Mouse (Mus musculus) cerebellum, postnatal 14 days (tissue): ENCODE results near the gene Lama5.

ENCODE experiments used
- DNase-seq, 2 experiments: peaks; one replicate each; pipeline ENCODE4 v3.0.0; 2021; ENCODE audit warnings: mixed read lengths in 2 of 2

The Lama5 gene

DNA sequence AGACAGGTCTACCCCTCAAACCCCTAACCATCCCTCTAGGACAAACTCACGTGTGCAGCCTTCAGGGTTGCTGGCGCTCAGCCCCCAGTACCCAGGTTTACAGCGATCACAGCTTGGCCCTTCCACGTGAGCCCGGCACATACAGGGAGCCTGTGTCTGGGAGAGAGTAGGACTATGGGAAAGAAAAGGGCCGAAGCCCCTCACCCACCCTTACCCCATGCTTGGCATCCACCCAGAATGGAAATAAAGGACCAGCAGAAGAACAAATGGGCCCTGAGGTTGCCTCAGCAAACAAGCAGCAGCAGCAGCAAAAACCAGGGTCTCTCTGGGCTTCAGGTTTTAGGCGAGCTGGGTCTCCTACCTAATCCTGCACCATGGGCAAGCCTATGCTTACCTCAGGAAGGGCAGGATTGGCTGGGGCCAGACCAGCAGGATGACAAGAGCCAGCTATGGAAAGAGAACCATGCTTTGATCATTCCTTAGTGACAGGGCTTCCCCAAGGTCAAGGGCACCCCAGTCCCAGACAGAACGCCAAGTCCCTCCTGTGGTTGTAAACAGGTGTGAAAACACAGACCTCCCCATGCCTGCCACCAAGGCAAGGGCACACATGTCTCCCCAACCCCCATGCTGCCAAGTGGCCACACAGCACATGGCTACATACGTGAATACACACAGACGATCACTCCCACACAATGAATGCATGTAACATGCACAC, 28.2 kb downstream of the Lama5 start:
- DNase-seq = no peak

GRCm38 (mm10) chr2:180196610-180197322, 28.9 kb downstream of the Lama5 start:
- no peak for DNase-seq

DNA sequence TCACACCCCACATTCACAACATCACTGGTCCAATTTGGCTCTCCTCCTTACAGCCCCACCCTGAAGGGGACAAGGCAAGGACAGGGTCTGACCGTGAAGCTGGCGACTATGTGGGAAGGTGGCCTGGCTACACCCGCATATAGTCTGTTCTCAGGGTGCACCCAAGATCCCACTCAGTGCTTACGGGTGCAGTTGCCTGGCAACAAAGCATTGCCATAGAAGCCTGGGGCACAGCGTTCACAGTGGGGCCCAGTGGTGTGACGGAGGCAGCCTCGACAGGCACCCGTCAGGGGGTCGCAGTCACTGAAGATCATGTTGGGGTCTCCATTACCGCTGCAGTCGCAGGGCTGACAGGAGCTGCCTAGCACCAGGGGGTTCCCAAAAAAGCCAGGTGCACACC, 38.3 kb downstream of the Lama5 start:
- DNase-seq = no peak

DNA sequence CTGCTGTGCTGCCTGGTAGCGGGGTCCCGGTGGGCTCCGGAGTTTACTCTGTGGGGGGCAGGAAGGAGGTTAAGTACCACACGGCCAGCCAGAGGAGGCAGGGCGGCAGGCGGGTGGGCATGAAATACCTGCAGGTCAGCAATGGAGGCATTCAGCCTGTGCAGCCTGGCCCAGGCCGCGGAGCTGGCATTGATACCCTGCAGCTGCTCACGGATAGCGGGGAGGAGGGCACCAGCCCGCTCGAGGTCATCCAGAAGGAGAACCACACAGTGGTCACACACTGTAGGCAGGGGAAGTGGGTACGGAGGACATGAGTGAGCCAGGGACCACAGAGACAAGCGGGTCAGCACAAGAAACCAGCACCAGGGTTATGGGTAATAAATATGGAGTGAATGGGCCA, 40.0 kb downstream of the Lama5 start:
- no peak for DNase-seq

- DNase-seq = no peak
Observed at GRCm38 (mm10) chr2:180184752-180185109, 40.9 kb downstream of the Lama5 start.

GRCm38 (mm10) chr2:180184011-180184751, 41.5 kb downstream of the Lama5 start:
- DNase-seq = peak; percentile 57 to 68

GRCm38 (mm10) chr2:180181542-180181941, 44.1 kb downstream of the Lama5 start:
- DNase-seq = no peak

GRCm38 (mm10) chr2:180175725-180176124, 49.9 kb downstream of the Lama5 start:
- DNase-seq = no peak

DNA sequence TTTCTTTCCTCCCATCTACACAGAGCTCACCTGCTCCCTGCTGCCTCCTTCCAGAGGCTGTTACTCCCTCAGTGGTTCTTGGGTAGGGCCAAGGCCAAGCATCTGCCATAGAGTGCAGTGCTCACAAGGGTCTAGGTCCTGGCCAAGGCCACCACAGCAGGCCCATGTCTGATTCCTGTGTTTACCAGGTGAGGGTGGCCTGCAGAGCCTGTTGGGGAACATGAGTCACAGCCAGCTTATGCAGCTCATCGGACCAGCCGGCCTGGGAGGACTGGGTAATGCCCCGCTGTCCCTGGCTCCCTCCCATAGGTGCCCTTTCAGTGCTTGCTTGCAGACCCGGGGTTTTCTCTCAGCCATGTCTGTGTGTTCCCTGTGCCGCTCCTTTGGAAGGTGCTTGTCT, 51.5 kb downstream of the Lama5 start:
- no peak for DNase-seq

GRCm38 (mm10) chr2:180173711-180174110, 51.9 kb downstream of the Lama5 start:
- DNase-seq = peak; percentile 40 to 53

DNA sequence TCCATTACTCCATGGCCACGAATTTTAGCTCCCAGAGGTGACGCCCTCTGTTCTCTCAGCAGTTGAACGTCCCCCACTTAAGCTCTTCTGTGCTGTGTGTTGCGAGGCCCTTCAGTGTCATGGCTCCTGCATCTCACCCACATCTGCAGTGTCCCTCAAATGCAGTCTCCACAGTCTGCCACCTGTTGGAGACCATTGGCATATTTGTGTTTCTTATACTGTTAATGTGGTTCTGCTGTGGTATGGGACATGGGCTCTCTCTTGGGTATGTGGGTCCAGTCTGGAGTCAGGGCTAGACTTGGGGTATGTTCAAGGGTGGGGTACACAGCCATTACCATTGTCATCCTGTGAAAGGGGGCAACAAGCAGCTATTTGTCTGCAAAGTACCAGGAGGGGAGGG, 52.5 kb downstream of the Lama5 start:
- DNase-seq = no peak

GRCm38 (mm10) chr2:180172152-180172551, 53.5 kb downstream of the Lama5 start:
- DNase-seq = peak; percentile 42 to 62

DNA sequence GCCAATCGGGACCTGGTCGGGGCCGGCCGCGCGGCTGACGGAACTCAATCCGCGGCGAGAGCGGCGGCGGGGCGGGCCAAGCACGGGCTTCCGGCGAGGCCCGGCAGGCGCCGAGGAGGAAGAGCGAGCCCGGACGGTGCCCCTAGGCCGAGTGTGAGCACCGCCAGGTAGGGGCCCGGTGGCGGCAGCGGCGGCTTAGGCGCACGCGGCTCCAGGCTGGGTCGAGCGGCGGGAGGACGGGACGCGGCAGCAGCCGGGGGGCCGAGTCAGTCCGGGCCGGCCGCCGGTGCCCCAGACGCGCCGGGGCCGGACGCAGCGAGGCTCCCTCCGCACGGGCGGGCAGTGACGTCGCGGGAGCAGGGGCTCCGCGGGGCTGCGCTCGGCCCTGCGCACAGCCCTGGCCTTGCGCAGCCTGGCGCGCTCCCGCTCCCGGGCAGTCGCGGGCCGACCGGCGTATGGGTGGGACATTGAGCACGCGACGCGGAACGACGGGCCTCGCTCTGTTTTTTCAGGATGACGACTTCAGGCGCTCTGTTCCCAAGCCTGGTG, 54.1 kb downstream of the Lama5 start:
- no peak for DNase-seq

GRCm38 (mm10) chr2:180170806-180171521, 54.7 kb downstream of the Lama5 start, which contains the start of gene Adrm1:
TSS of gene Adrm1 (plus strand) at chr2:180171485.
- peak; percentile 98 to 99 for DNase-seq

GRCm38 (mm10) chr2:180170151-180170805, 55.4 kb downstream of the Lama5 start:
- DNase-seq = no peak

DNA sequence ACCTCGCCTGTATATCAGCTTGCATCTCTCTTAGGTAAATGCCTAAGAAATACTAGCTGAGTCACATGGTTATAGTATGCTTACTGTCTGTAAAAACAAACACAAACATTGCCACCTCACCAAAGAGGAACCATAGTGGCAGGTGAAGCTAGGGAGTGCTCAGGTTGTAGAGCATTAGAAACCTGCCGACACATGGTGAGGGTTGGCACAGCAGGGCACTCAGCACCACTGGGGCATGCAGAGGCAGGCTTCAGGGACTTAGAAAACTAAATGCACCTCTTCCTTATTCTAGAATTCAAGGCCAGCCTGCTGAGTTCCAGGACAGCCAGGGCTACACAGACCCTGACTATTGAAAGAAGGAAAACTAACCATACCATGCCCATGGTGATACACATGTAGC, 58.8 kb downstream of the Lama5 start:
- DNase-seq = no peak

- peak; percentile 72 to 80 for DNase-seq
Observed at GRCm38 (mm10) chr2:180165855-180166254, 59.8 kb downstream of the Lama5 start.

DNA sequence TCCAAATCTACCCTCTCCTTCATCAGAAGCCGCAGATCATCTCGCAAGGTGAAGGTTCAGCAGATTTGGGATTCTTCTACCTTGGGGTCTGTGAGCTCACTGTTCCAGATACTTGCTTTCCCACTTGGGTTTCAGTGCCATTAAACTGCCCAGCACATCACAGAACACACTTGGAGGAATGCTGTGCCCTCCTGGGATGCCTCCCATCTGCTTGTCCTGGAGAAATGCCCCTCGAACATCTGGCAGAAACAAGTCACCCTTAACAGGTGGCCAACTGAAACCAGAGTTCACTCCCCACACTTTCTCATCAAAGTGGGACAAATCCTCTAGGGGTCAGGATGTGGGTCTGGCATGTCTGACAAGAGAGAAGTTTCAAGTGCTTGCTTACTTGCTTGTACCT, 67.0 kb downstream of the Lama5 start:
- no peak for DNase-seq

- peak; percentile 47 to 70 for DNase-seq
Observed at GRCm38 (mm10) chr2:180154796-180155195, 70.9 kb downstream of the Lama5 start.

DNA sequence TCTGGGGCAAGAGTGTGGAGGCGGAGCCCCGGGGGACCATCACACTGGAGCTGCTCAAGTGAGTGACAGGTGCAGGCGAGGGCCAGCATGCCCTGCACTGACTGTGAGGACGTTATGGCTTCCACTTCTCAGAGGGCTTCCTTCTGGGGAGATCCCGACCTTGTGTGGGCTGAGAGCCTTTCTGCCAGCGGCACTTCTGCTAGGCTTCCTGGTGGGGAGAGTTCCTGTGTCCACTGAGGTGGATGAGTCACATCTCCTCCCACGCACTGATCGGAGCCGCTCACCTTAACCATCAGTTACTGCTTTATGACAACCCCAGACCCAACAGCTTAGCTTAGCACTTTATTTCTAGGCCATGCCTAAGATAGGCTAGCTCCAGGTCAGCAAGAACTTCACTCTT, 77.1 kb downstream of the Lama5 start:
- DNase-seq = no peak

- peak in 1 of 2 experiments; percentile 37 for DNase-seq
Observed at GRCm38 (mm10) chr2:180147379-180147778, 78.3 kb downstream of the Lama5 start.

DNA sequence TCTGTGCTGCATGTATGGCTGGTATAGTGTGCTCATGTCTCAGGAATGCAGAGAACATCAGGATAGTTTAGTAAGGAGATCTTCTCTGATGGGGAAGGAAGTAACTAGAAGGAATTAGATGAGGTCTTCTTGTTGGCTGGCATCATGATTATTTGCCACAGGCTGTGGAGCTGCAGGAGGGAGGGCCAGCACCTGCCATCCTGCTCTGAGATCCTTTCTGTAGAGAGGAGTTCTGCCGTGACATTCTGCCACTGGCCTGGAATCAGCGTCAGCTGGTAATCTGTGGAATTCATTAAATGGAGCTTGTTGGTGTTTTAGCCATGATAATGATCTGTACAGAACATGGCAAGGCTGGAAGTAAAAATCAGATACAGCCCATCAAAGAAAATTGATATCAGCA, 79.6 kb downstream of the Lama5 start:
- DNase-seq = peak; percentile 68
